Mouse (Mus musculus) brain, adult 2 months (tissue): Measurements from ENCODE around the gene Ivd.

Experiments used
- DNase-seq: peaks from one replicate; pipeline ENCODE4 v3.0.0; 2011; ENCODE audit warnings: low read depth, low spot score

Ivd gene

GRCm38 (mm10) chr2:118861454-118862339 lies at the start of gene Ivd:
Gene Ivd, plus strand, starts transcription at chr2:118861954.
- peak; percentile 99 for DNase-seq

- DNase-seq = no peak
These were observed 49.0 kb upstream of the Ivd start for GRCm38 (mm10) chr2:118812724-118813123.

GRCm38 (mm10) chr2:118813981-118814836 lies 47.5 kb upstream of the Ivd start, which contains the start of gene Knstrn:
Gene Knstrn, plus strand, starts transcription at chr2:118814003.
- peak; percentile 96 for DNase-seq

GRCm38 (mm10) chr2:118822800-118823199 lies 39.0 kb upstream of the Ivd start:
- no peak for DNase-seq

GRCm38 (mm10) chr2:118824396-118824795 lies 37.4 kb upstream of the Ivd start:
- no peak for DNase-seq

- no peak for DNase-seq
These were observed 32.7 kb upstream of the Ivd start for GRCm38 (mm10) chr2:118829096-118829495.

GRCm38 (mm10) chr2:118834061-118834460 lies 27.7 kb upstream of the Ivd start:
- DNase-seq = no peak

- DNase-seq = no peak
These were observed 26.6 kb upstream of the Ivd start for GRCm38 (mm10) chr2:118835115-118835514.

- DNase-seq = no peak
These were observed 23.4 kb upstream of the Ivd start for GRCm38 (mm10) chr2:118838330-118838729.

GRCm38 (mm10) chr2:118841186-118841585 lies 20.6 kb upstream of the Ivd start:
- no peak for DNase-seq

- peak; percentile 10 for DNase-seq
These were observed 20.0 kb upstream of the Ivd start for GRCm38 (mm10) chr2:118841774-118842173.

- no peak for DNase-seq
These were observed 17.3 kb upstream of the Ivd start for GRCm38 (mm10) chr2:118844427-118844826.

GRCm38 (mm10) chr2:118846246-118846645 lies 15.5 kb upstream of the Ivd start:
- no peak for DNase-seq

GRCm38 (mm10) chr2:118851756-118852155 lies 10.0 kb upstream of the Ivd start:
- no peak for DNase-seq

- no peak for DNase-seq
These were observed 554 bp downstream of the Ivd start for GRCm38 (mm10) chr2:118862340-118862675.

- no peak for DNase-seq
These were observed 8.8 kb downstream of the Ivd start for GRCm38 (mm10) chr2:118870601-118871000.

GRCm38 (mm10) chr2:118871032-118871431 lies 9.3 kb downstream of the Ivd start:
- DNase-seq = peak; percentile 18

- no peak for DNase-seq
These were observed 11.3 kb downstream of the Ivd start for GRCm38 (mm10) chr2:118873018-118873417.

GRCm38 (mm10) chr2:118873890-118874430 lies 12.2 kb downstream of the Ivd start:
- DNase-seq = peak; percentile 53

GRCm38 (mm10) chr2:118875316-118875715 lies 13.6 kb downstream of the Ivd start:
- DNase-seq = no peak

- DNase-seq = no peak
These were observed 14.7 kb downstream of the Ivd start for GRCm38 (mm10) chr2:118876453-118876852.

GRCm38 (mm10) chr2:118881019-118881418 lies 19.3 kb downstream of the Ivd start:
- DNase-seq = no peak
